Mouse (Mus musculus) lung, postnatal 0 days (tissue): ENCODE results near the gene Olfr1370. TPM values are rescaled to one million over a fixed set of nuclear protein-coding genes. Genes with fewer than 3 reads are reported as not detected.

Experiments used
- ATAC-seq: fragments of 200-750 bp; cut with Nextera tagmentation; 2 replicates; pipeline ENCODE4 v1.8.0; 2017; ENCODE audit warnings: moderate library complexity
- DNase-seq: peaks from one replicate; pipeline ENCODE4 v3.0.0-alpha.2; 2016; ENCODE audit warnings: low spot score
- H3K27ac ChIP-seq: fragments of 300-500 bp; sonication (generic); 2 replicates; pipeline ENCODE4 v1.5.1; 2014; ENCODE audit warnings: antibody characterized with exemption, mild to moderate bottlenecking, low read length, mixed read lengths
- H3K27me3 ChIP-seq: fragments of 300-500 bp; sonication (generic); replicated peaks from 2 replicates; pipeline ENCODE4 v1.6.1; 2014; ENCODE audit warnings: low read length, mixed read lengths; ENCODE audit not compliant: insufficient read depth
- H3K36me3 ChIP-seq: fragments of 300-500 bp; sonication (generic); 2 replicates; pipeline ENCODE4 v1.6.1; 2014; ENCODE audit warnings: low read length, mixed read lengths; ENCODE audit not compliant: insufficient read depth
- H3K4me1 ChIP-seq: fragments of 300-500 bp; sonication (generic); 2 replicates; pipeline ENCODE4 v1.6.1; 2014; ENCODE audit warnings: antibody characterized with exemption, low read depth, low read length, mixed read lengths; ENCODE audit not compliant: insufficient read depth
- H3K4me2 ChIP-seq: fragments of 300-500 bp; sonication (generic); replicated peaks from 2 replicates; pipeline ENCODE4 v1.6.1; 2014; ENCODE audit warnings: low read depth, mild to moderate bottlenecking, low read length, moderate library complexity, mixed read lengths
- H3K4me3 ChIP-seq: fragments of 300-500 bp; sonication (generic); 2 replicates; pipeline ENCODE4 v1.5.1; 2014; ENCODE audit warnings: low read depth, low read length
- H3K9ac ChIP-seq: fragments of 300-500 bp; sonication (generic); replicated peaks from 2 replicates; pipeline ENCODE4 v1.6.1; 2014; ENCODE audit warnings: low read depth, mild to moderate bottlenecking
- H3K9me3 ChIP-seq: fragments of 300-500 bp; sonication (generic); 2 replicates; pipeline ENCODE4 v1.6.1; 2016; ENCODE audit warnings: low read length, mixed read lengths
- CTCF ChIP-seq: IDR thresholded peaks from 2 replicates; pipeline ENCODE4 v1.5.1; 2016; ENCODE audit warnings: antibody characterized with exemption, mild to moderate bottlenecking
- EP300 ChIP-seq: IDR thresholded peaks from 2 replicates; pipeline ENCODE4 v1.6.1; 2016; ENCODE audit warnings: antibody characterized with exemption, mild to moderate bottlenecking, control low read depth
- WGBS: fragments of 180-500 bp; shearing (Covaris S2); extraction: QIAGEN DNeasy Blood & Tissue Kit; methylation state at CpG from one replicate; pipeline ENCODE4 v1.1.7; 2014; 5-methylcytosine and 5-hydroxymethylcytosine counted together
- polyA plus RNA-seq: library from polyadenylated mRNA; unstranded; fragments of >200 nt; fragmentation: Nextera tagmentation; extraction: Ambion mirVana; gene quantifications from 2 replicates; pipeline ENCODE4 v1.2.1, GENCODE M21; 2015

The Olfr1370 gene
- polyA plus RNA-seq, 1 experiment from 2014 or later = not detected

DNA sequence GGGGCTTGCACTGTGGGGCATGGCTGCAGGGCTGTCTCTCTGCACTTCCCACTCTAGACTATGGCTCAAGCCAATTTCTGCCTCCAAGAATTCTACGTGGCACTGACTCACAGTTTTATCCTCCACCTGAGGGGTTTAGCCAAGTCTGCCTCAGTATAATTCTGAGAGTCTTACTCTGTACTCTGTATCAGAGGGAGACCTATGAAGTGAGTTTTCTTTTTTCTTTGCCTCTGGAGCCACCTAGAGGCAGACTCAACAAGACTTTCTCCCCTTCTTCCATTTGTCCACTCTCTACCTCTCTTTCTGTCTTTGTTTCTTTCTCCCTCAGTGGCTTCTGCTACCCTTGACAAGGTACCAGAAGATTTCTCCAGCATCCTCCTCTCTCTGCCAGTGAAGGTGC is 24.6 kb downstream of the Olfr1370 start:
- TF ChIP-seq EP300 = no peak
- TF ChIP-seq CTCF = peak; percentile 39
- DNase-seq (peak; percentile 8), ATAC-seq (no peak)
- Histone ChIP-seq H3K27me3 (no peaks in the 10 kb centered on the region), H3K36me3 (no peaks in the 10 kb centered on the region), H3K4me2 (no peak overlapping the region), H3K4me1 (no peaks in the 10 kb centered on the region), H3K9me3 (no peaks in the 10 kb centered on the region), H3K27ac (no peak overlapping the region), H3K4me3 (no peak overlapping the region), H3K9ac (no peak overlapping the region)
- WGBS = 38% methylated on average over 1 of the region's 1 CpGs

DNA sequence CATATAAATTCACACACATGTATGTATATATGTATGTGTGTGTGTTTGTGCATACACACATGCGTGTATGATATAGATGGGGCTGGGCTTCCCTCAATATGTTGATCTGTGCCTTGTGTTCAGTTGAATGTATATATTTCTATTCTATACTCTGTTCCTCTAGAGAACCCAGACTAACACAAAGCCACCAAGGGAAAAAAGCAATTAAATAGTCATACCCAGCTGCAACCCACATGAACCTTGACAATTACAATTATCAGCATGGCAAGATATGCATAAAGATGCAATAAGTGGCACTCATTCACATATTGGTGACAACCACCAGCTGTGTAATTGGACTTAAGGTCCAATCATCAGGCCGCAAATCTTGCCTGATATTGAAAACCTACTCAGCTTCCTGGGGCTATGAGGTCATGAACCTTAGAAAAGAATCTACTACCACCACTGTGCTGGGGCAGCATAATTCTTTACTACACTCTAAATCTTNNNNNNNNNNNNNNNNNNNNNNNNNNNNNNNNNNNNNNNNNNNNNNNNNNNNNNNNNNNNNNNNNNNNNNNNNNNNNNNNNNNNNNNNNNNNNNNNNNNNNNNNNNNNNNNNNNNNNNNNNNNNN is 34.1 kb downstream of the Olfr1370 start:
- ATAC-seq (no peak), DNase-seq (no peak)
- no peak for TF ChIP-seq EP300
- TF ChIP-seq CTCF = no peak
- Histone ChIP-seq H3K4me3 (no peak overlapping the region), H3K27ac (no peak overlapping the region), H3K4me2 (no peak overlapping the region), H3K9ac (no peak overlapping the region), H3K4me1 (no peaks in the 10 kb centered on the region), H3K36me3 (no peaks in the 10 kb centered on the region), H3K27me3 (no peaks in the 10 kb centered on the region), H3K9me3 (no peaks in the 10 kb centered on the region)
- 87% methylated on average over 2 of the region's 2 CpGs for WGBS

DNA sequence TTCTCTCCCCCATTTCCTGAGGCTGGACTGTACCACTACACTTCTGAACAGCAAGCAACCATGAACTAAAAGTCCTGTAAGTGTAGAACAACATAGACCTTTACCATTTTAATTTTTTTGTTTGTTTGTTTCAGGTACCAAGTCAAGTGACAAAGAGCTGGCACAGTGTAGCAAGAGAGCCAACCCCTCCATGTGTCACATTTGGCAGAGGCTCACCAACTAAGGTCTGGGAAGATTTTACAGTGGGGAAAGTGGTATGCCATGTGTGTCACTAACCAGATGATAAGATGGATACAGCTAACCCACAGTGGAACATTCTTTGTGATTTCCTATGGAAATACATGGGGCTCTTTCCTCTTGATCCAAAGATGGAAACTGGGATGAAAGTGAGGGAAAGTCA is 38.8 kb downstream of the Olfr1370 start:
- no peak for DNase-seq
- no peaks in the 10 kb centered on the region for H3K4me1 ChIP-seq
- no peak overlapping the region for H3K27ac ChIP-seq
- no peak for ATAC-seq
- H3K27me3 ChIP-seq = no peaks in the 10 kb centered on the region
- H3K4me3 ChIP-seq = no peak overlapping the region
- H3K9me3 ChIP-seq = no peaks in the 10 kb centered on the region
- no peak overlapping the region for H3K9ac ChIP-seq
- H3K36me3 ChIP-seq = no peaks in the 10 kb centered on the region
- H3K4me2 ChIP-seq = no peak overlapping the region
- TF ChIP-seq EP300 (no peak), CTCF (no peak)

DNA sequence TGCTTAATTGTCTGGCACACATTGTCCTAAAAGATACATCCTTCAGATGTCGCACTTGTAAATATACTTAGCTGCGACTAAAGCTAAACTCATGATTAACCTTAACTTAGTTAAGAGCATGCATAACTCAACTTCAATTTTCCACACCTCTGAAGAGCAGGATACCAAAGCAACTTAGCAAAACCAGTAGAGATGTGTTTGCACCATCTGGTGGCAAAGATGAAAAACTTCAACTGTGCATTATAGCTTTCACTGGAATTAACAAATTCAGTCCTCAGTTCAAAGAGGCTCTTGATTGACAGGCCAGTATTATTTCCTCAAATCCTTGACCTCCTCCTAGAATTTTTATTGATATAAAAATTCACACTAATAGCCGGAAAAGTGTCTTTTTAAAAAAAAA is 39.7 kb downstream of the Olfr1370 start:
- ATAC-seq (no peak), DNase-seq (peak; percentile 15)
- Histone ChIP-seq H3K4me3 (no peak overlapping the region), H3K27ac (no peak overlapping the region), H3K27me3 (no peaks in the 10 kb centered on the region), H3K36me3 (no peaks in the 10 kb centered on the region), H3K9me3 (no peaks in the 10 kb centered on the region), H3K9ac (no peak overlapping the region), H3K4me2 (no peak overlapping the region), H3K4me1 (no peaks in the 10 kb centered on the region)
- TF ChIP-seq CTCF (peak; percentile 49), EP300 (no peak)
- 67% methylated on average over 3 of the region's 3 CpGs for WGBS

DNA sequence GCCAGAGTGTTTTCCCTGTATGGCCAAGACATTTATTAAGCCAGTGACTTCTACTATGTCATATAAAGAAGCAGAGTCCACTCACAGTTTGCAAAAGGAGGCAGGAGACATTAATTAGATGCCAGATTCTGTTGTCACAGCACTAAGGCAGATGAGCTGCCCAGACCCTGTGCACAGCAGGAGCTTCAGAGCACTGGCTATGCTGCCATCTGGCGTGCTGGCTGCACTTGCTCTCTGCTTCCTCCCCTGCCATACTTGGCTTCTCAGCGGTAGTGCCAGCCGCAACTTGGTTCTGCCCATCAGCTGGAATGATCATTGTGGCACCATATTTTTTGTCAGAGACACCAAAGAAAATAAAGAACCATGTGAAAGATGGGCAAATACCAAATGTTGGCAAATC is 41.6 kb downstream of the Olfr1370 start:
- 69% methylated on average over 3 of the region's 3 CpGs for WGBS
- no peaks in the 10 kb centered on the region for H3K4me1 ChIP-seq
- DNase-seq (no peak), ATAC-seq (no peak)
- no peak overlapping the region for H3K9ac ChIP-seq
- H3K36me3 ChIP-seq = no peaks in the 10 kb centered on the region
- no peaks in the 10 kb centered on the region for H3K9me3 ChIP-seq
- TF ChIP-seq CTCF = no peak
- no peak for TF ChIP-seq EP300
- H3K27me3 ChIP-seq = no peaks in the 10 kb centered on the region
- H3K4me3 ChIP-seq = no peak overlapping the region
- H3K27ac ChIP-seq = no peak overlapping the region
- H3K4me2 ChIP-seq = no peak overlapping the region

DNA sequence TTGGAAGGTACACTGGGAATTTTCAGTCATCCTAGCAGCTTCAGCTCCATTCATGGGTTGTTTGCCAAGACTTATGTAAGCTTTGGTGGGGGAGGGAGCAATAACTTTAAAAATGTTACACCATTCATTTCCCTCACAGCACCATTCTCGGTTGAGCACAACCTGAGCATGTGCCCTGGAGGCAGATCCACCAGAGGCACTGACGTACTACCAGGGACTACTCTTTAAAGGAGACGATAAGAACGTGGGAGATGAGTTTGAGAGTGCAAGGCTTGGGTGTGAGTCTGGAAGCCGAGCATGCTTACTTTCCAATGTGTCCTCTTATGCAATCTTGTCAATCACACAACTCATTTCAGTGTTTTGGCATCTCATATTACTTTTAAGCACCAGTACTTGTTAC is 49.9 kb downstream of the Olfr1370 start:
- H3K4me2 ChIP-seq = no peak overlapping the region
- DNase-seq (no peak), ATAC-seq (no peak)
- H3K4me3 ChIP-seq = no peak overlapping the region
- 74% methylated on average over 5 of the region's 5 CpGs for WGBS
- H3K27me3 ChIP-seq = no peaks in the 10 kb centered on the region
- H3K4me1 ChIP-seq = no peaks in the 10 kb centered on the region
- H3K36me3 ChIP-seq = no peaks in the 10 kb centered on the region
- no peak for TF ChIP-seq EP300
- TF ChIP-seq CTCF = no peak
- H3K27ac ChIP-seq = no peak overlapping the region
- no peaks in the 10 kb centered on the region for H3K9me3 ChIP-seq
- no peak overlapping the region for H3K9ac ChIP-seq

Other genes starting within 250 kb of the Olfr1370 start
- gene Olfr1369-ps1, start 36.5 kb upstream of the Olfr1370 start, polyA plus RNA-seq = not detected in 2 replicates
- gene Olfr263, start 54.7 kb upstream of the Olfr1370 start, polyA plus RNA-seq = not detected in 2 replicates
- not detected in 2 replicates for gene Olfr1368, start 70.9 kb upstream of the Olfr1370 start, polyA plus RNA-seq
- 61.2 and 63.3 TPM in 2 replicates for gene Trim27, start 104.5 kb upstream of the Olfr1370 start, polyA plus RNA-seq
- gene Gpx5, start 217.8 kb upstream of the Olfr1370 start, polyA plus RNA-seq = not detected in 2 replicates
- gene Gpx6, start 237.2 kb upstream of the Olfr1370 start, polyA plus RNA-seq = 0.21 and 0.27 TPM in 2 replicates